Mouse (Mus musculus) small intestine, adult 2 months (tissue): ENCODE measurements around the gene Actr2. TPM values are rescaled to one million over a fixed set of nuclear protein-coding genes. Genes with fewer than 3 reads are reported as not detected.
"Not testable (repeated sequence)": the region's sequence is repeated elsewhere in the genome, so short reads cannot be mapped to it uniquely, and the experiment has no call there.

Experiments used
- H3K27ac ChIP-seq: fragments of 200-500 bp; 2 replicates; pipeline ENCODE4 v1.5.1; 2012; ENCODE audit warnings: low read depth, low read length, control low read depth, inconsistent platforms; ENCODE audit not compliant: insufficient read depth
- H3K27me3 ChIP-seq: fragments of 200-500 bp; 2 replicates; pipeline ENCODE4 v1.6.1; 2012; ENCODE audit warnings: mild to moderate bottlenecking, moderate library complexity, low read length, inconsistent platforms; ENCODE audit not compliant: control insufficient read depth, insufficient read depth
- H3K36me3 ChIP-seq: fragments of 200-500 bp; 2 replicates; pipeline ENCODE4 v1.6.1; 2012; ENCODE audit warnings: mild to moderate bottlenecking, low read length, control low read depth, inconsistent platforms; ENCODE audit not compliant: control insufficient read depth, insufficient read depth
- H3K4me1 ChIP-seq: fragments of 200-500 bp; 2 replicates; pipeline ENCODE4 v1.6.1; 2012; ENCODE audit warnings: low read length, inconsistent platforms, mixed read lengths; ENCODE audit not compliant: control insufficient read depth, insufficient read depth, insufficient read length
- H3K4me3 ChIP-seq: fragments of 200-500 bp; 2 replicates; pipeline ENCODE4 v1.5.1; 2012; ENCODE audit warnings: low read depth, mild to moderate bottlenecking, control low read depth, inconsistent platforms, low read length, moderate library complexity
- CTCF ChIP-seq: fragments of 200-500 bp; IDR thresholded peaks from 2 replicates; pipeline ENCODE4 v1.5.1; 2012; ENCODE audit warnings: low read depth, mild to moderate bottlenecking, control low read depth, inconsistent platforms, low read length, moderate library complexity, mixed read lengths; ENCODE audit not compliant: insufficient replicate concordance, insufficient read length; ENCODE audit errors: extremely low read depth
- POLR2A ChIP-seq: fragments of 200-500 bp; IDR thresholded peaks from 2 replicates; pipeline ENCODE4 v1.6.1; 2012; ENCODE audit warnings: low read depth, mild to moderate bottlenecking, control low read depth, inconsistent platforms, low read length, moderate library complexity
- WGBS: fragments of 180-500 bp; shearing (Covaris S2); methylation state at CpG from one replicate; pipeline ENCODE4 v1.1.7; 2018; 5-methylcytosine and 5-hydroxymethylcytosine counted together
- polyA plus RNA-seq: library from polyadenylated mRNA; depleted of rRNA; stranded (reverse); fragments of >200 nt; gene quantifications from 2 replicates; pipeline ENCODE4 v1.2.3, GENCODE M21; 2012; rRNA removed

Actr2 gene
- 4.6 and 10.7 TPM in 2 replicates for polyA plus RNA-seq

- under 1% methylated on average over 55 of the region's 57 CpGs for WGBS
- TF ChIP-seq POLR2A (peak; percentile 83), CTCF (0 out of 2 replicates have a peak, but pooled peaks have one; percentile 4)
- peaks cover 9% of the 10 kb centered on the region; the same call in 1 of the 2 replicates for H3K4me1 ChIP-seq
- H3K27me3 ChIP-seq, result no peaks in the 10 kb centered on the region
- H3K27ac ChIP-seq, result peak within 1 kb of the TSS; percentile 98
- H3K4me3 ChIP-seq, result peak within 1 kb of the TSS; percentile 81
- peaks cover 2% of the 10 kb centered on the region; the same call in 1 of the 2 replicates for H3K36me3 ChIP-seq
These were observed at the start of gene Actr2 for GRCm38 (mm10) chr11:20112741-20113480. Gene Actr2, minus strand, starts transcription at chr11:20112913.

- Histone ChIP-seq H3K36me3 (no peaks in the 10 kb centered on the region), H3K4me3 (no peak overlapping the region), H3K4me1 (no peaks in the 10 kb centered on the region), H3K27me3 (no peaks in the 10 kb centered on the region), H3K27ac (no peak overlapping the region)
- TF ChIP-seq POLR2A (no peak), CTCF (no peak)
These were observed 46.2 kb upstream of the Actr2 start for GRCm38 (mm10) chr11:20158879-20159278.

DNA sequence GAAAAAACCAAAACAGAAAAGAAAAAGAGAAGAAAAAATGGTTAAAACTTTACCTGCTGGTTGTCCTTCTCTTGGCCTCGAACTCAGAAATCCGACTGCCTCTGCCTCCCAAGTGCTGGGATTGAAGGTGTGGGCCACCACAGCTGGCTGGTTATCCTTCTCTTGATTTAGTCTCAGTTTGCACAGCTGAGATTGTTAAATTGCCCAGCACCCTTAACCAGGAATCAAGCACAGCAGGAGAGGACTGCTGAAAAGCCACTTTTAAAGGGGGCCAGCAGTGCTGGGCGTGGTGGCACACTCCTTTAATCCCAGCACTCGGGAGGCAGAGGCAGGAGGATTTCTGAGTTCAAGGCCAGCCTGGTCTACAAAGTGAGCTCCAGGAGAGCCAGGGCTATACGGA is 40.8 kb upstream of the Actr2 start:
- H3K4me3 ChIP-seq, H3K27ac ChIP-seq: not testable (repeated sequence)
- 90% methylated on average over 5 of the region's 5 CpGs for WGBS

DNA sequence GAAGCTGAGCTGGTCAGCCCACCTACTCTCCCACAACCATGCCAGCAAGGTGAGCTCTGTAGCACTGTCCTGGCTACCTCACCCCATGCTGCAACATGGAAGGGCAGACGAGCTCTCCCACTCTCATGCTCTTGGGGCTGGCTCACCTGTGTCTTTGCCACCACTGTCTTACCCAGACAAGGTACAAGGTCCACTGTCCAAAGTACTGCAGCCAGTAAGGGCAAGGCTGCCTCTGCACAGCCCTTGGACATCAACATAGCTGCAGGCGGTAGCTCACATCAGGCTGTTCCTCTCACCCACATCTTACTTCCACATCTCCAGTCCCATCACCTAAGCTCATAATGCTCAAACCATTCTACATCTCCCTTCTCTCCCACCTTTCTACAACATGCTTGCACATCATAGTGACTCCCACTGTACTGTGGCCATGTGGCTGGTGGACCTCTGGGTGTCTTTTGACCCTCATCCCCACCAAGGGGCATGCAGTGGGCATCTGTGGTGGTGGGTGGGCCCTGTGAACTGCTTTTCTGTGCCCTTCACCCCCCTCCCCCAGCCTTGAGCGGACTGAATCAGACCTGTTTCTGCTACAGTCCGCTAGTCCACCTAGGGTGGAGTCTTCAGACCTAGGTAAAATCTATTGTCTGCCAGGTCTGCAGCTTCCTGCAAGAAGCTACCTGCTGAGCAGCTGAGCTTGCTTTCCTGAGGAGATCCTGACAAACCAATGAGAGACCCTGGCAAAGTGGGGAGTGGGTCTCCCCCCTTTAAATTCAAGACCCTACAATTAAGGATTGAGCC is 39.6 kb upstream of the Actr2 start:
- no peaks in the 10 kb centered on the region for H3K36me3 ChIP-seq
- peak overlapping the region; percentile 91 for H3K27ac ChIP-seq
- H3K4me1 ChIP-seq, result peaks cover 8% of the 10 kb centered on the region; the same call in 1 of the 2 replicates
- TF ChIP-seq POLR2A, result no peak
- TF ChIP-seq CTCF, result no peak
- H3K27me3 ChIP-seq, result no peaks in the 10 kb centered on the region
- WGBS, result 66% methylated on average over 4 of the region's 4 CpGs
- H3K4me3 ChIP-seq, result no peak overlapping the region

More for the DNA sequence above, 40.8 kb upstream of the Actr2 start:
- H3K4me1 ChIP-seq, H3K27me3 ChIP-seq, H3K36me3 ChIP-seq: not testable (repeated sequence)

DNA sequence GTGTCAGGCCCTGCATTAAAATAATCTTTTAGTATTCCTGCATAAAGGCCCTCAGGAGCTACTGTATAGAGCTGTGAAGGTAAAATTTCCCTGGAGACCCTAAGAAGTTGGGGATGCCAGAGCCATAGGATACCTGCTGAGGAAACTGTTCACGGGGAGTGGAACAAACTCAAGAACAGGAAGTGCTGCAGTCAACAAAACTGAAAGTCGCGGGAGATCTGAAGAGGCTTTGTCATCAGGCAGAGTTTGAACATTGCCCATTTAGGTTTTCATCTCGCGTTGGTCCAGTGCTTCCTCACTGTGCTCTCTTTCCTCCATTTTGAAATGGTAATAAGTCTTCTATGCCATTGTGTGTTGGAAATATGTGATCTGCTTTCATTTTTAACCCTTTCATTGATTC is 38.6 kb upstream of the Actr2 start:
- WGBS, result 66% methylated on average over 5 of the region's 5 CpGs
- Histone ChIP-seq H3K27ac (peak overlapping the region; percentile 39), H3K36me3 (no peaks in the 10 kb centered on the region), H3K4me3 (no peak overlapping the region), H3K4me1 (peaks cover 8% of the 10 kb centered on the region; the same call in 1 of the 2 replicates), H3K27me3 (no peaks in the 10 kb centered on the region)
- no peak for TF ChIP-seq POLR2A
- TF ChIP-seq CTCF, result no peak

DNA sequence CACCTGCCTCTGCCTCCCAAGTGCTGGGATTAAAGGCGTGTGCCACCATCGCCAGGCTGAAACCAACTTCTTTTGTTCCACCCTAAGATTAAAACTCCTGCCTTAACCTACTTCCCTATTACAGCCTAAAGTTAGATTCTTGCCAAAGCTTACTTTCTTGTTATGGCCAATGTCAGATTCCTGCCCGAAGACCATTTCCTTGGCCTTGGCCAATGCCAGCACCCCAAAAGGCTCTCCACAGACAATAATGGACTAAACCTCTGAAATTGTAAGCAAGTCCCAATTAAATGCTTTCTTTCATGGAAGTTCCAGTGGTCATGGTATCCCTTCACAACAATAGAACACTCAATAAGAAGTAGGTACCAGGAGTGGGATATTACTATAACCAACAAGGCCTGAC is 37.2 kb upstream of the Actr2 start:
- Histone ChIP-seq H3K4me1 (peaks cover 10% of the 10 kb centered on the region; the same call in 1 of the 2 replicates), H3K4me3 (no peak overlapping the region), H3K36me3 (no peaks in the 10 kb centered on the region), H3K27ac (no peak overlapping the region), H3K27me3 (no peaks in the 10 kb centered on the region)
- WGBS, result 98% methylated on average over 3 of the region's 3 CpGs
- TF ChIP-seq POLR2A, result no peak
- no peak for TF ChIP-seq CTCF

DNA sequence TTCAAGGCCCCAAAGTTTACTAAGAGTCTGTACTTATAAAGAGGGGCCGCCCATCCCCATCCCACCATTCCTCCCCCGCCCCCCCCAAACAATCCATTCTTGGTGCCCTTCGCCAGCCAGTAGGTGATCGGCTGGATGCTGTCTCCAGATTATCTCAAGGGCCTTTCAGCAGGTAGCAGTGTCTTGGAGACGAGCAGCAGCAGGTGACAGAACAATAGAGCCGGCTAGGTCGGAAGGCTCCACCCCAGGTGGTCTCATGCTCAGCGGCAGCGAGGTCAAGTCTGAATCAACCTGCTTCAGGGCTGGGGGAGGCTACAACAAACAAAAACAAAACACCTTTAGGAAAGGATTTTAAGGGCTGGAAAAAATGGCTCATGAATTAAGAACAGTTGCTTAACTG is 32.7 kb upstream of the Actr2 start:
- no peak overlapping the region for H3K4me3 ChIP-seq
- no peak overlapping the region; the same call in 1 of the 2 replicates for H3K27ac ChIP-seq
- peaks cover 5% of the 10 kb centered on the region; the same call in 1 of the 2 replicates for H3K4me1 ChIP-seq
- 37% methylated on average over 9 of the region's 9 CpGs for WGBS
- no peaks in the 10 kb centered on the region for H3K36me3 ChIP-seq
- H3K27me3 ChIP-seq, result no peaks in the 10 kb centered on the region
- no peak for TF ChIP-seq CTCF
- no peak for TF ChIP-seq POLR2A
